Comparison of ENCODE assay signal across 8 mouse cellular contexts in genomic region chr7:96660907-96661306, GRCm38 (mm10).
DNase-seq lines count a peak whose midpoint lies in the region; ATAC-seq and TF ChIP-seq lines count a peak whose summit lies in the region.

No protein-coding gene starts in this region.

- H3K9me3 ChIP-seq in forebrain, embryonic 10.5 days = no peaks in the 10 kb centered on the region
- H3K9me3 ChIP-seq in forebrain, postnatal 0 days (ENCODE audit: low read length) = no peaks in the 10 kb centered on the region
- no peaks in the 10 kb centered on the region for H3K9me3 ChIP-seq in lung, postnatal 0 days (ENCODE audit: low read length)

- TF ChIP-seq EP300 in lung, postnatal 0 days (IDR thresholded peaks at IDR 0.05) = peak; percentile 53

- peaks cover 5% of the 10 kb centered on the region; the same call in 1 of the 2 replicates for H3K36me3 ChIP-seq in forebrain, embryonic 10.5 days (replicated peaks)
- H3K36me3 ChIP-seq in forebrain, postnatal 0 days (ENCODE audit: insufficient read depth) = no peaks in the 10 kb centered on the region
- H3K36me3 ChIP-seq in lung, postnatal 0 days (ENCODE audit: insufficient read depth, low read length) = no peaks in the 10 kb centered on the region

- no peak for ATAC-seq in forebrain, postnatal 0 days
- peak; percentile 78 for ATAC-seq in lung, postnatal 0 days

- no peak overlapping the region for H3K4me3 ChIP-seq in forebrain, embryonic 10.5 days
- H3K4me3 ChIP-seq in forebrain, postnatal 0 days (ENCODE audit: low read depth, low read length) = no peak overlapping the region
- H3K4me3 ChIP-seq in lung, postnatal 0 days (ENCODE audit: low read depth, low read length) = no peak overlapping the region

- H3K4me2 ChIP-seq in forebrain, postnatal 0 days (ENCODE audit: low read depth) = no peak overlapping the region
- no peak overlapping the region for H3K4me2 ChIP-seq in lung, postnatal 0 days (replicated peaks; ENCODE audit: low read depth, low read length)

- peak overlapping the region; percentile 66 for H3K27ac ChIP-seq in forebrain, embryonic 10.5 days
- H3K27ac ChIP-seq in forebrain, postnatal 0 days (ENCODE audit: low read depth, low read length) = no peak overlapping the region
- no peak overlapping the region for H3K27ac ChIP-seq in lung, postnatal 0 days (ENCODE audit: low read length)

- 83% methylated on average over 3 of the region's 3 CpGs for WGBS in forebrain, embryonic 10.5 days
- 21% methylated on average over 3 of the region's 3 CpGs for WGBS in forebrain, postnatal 0 days
- 26% methylated on average over 3 of the region's 3 CpGs for WGBS in lung, postnatal 0 days

- H3K9ac ChIP-seq in forebrain, postnatal 0 days = no peak overlapping the region
- H3K9ac ChIP-seq in lung, postnatal 0 days (replicated peaks; ENCODE audit: low read depth) = no peak overlapping the region

- TF ChIP-seq CTCF in forebrain, postnatal 0 days (IDR thresholded peaks at IDR 0.05; ENCODE audit: low read depth) = no peak
- TF ChIP-seq CTCF in lung, postnatal 0 days (IDR thresholded peaks at IDR 0.05) = no peak

- DNase-seq in forebrain, embryonic 10.5 days (ENCODE audit: extremely low spot score, low spot score) = no peak
- no peak for DNase-seq in forebrain, postnatal 0 days
- DNase-seq in testis, postnatal 10 days (ENCODE audit: low spot score) = peak; percentile 57
- no peak for DNase-seq in testis, postnatal 14 days (ENCODE audit: low spot score)
- peak; percentile 66 for DNase-seq in lung, postnatal 0 days (ENCODE audit: low spot score)
- no peak for DNase-seq in frontal cortex, postnatal 36 days (ENCODE audit: low spot score in 2 of 2)
- no peak for DNase-seq in Muller cell, postnatal 12 days (ENCODE audit: inconsistent ontology term)
- DNase-seq in left cerebral cortex, adult 18-20 months (ENCODE audit: low spot score in 2 of 2) = no peak

- H3K27me3 ChIP-seq in forebrain, embryonic 10.5 days (ENCODE audit: poor library complexity, severe bottlenecking) = peaks cover 99% of the 10 kb centered on the region
- no peaks in the 10 kb centered on the region for H3K27me3 ChIP-seq in forebrain, postnatal 0 days (ENCODE audit: insufficient read depth, low read length)
- no peaks in the 10 kb centered on the region for H3K27me3 ChIP-seq in lung, postnatal 0 days (replicated peaks; ENCODE audit: insufficient read depth, low read length)

- H3K4me1 ChIP-seq in forebrain, embryonic 10.5 days = peaks cover 80% of the 10 kb centered on the region
- H3K4me1 ChIP-seq in forebrain, postnatal 0 days (ENCODE audit: insufficient read depth) = no peaks in the 10 kb centered on the region
- H3K4me1 ChIP-seq in lung, postnatal 0 days (ENCODE audit: insufficient read depth, low read depth, low read length) = peaks cover 7% of the 10 kb centered on the region; the same call in 1 of the 2 replicates

Comparison
In these comparisons a context has a peak if more than half of its experiments do, and no peak if none do; other contexts are left out.
1. DNase-seq: peak in testis, postnatal 10 days (single experiment) and lung, postnatal 0 days (single experiment); none in forebrain, embryonic 10.5 days (single experiment), forebrain, postnatal 0 days (single experiment), testis, postnatal 14 days (single experiment), frontal cortex, postnatal 36 days (0 of 2), Muller cell, postnatal 12 days (single experiment) and left cerebral cortex, adult 18-20 months (0 of 2).